Mouse (Mus musculus): ENCODE measurements around the gene Mpp5. TPM values are rescaled to one million over a fixed set of nuclear protein-coding genes. Genes with fewer than 3 reads are reported as not detected.

Gene Mpp5
- polyA plus RNA-seq (2015; fragmentation: Nextera tagmentation; extraction: Ambion mirVana), result 11.8 and 14.8 TPM in 2 replicates

DNA sequence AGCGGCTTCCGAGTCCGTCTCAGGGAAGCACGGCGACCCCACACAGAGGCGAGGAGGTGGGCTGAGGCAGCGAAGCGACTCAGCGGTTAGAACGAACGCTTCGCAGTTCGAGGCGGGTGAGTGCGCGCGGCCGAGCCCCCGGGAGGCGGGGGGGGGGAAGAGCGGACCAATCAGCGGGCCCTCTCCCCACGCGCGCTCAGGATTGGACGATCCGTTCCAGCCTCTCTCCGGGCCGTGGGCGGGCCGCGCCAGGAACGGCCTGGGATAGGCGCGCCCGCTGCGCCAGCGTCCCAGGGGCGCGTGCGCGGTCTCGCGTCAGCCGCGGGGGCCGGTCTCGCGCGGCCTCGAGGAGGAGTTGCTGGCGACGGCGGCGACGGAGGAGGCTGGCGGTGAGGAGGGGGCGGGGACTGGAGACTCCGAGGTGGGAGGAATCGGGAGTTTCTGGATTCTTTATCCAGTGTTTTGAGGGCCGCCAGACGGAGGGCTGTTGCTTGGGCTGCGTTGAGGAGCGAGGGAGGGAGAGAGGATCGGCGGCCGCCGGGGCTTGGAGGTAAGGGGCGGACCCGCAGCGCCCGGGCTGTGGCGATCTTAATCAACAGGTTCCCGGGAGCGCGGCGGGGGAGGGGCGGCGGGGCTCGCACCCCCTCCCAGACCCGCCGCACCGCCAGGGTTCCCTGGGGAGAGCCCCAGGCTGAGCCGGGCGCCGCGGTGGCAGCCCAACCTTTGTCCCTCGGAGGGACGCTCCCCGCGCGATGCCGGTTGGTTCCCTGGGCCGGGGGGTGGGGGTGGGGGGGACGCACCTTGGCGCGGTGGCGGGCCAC, at the start of gene Mpp5:
Mpp5 (plus strand) TSS at position 351 of the 821 bp plus-strand sequence.
- peak within 1 kb of the TSS; percentile 84 for H3K4me2 ChIP-seq
- peaks cover 9% of the 10 kb centered on the region for H3K4me1 ChIP-seq
- peak; percentile 100 for ATAC-seq (replicated peaks)
- no peaks in the 10 kb centered on the region for H3K36me3 ChIP-seq (replicated peaks)
- H3K4me3 ChIP-seq, result peak within 1 kb of the TSS; percentile 90
- peaks cover 9% of the 10 kb centered on the region; the same call in 1 of the 2 replicates for H3K27me3 ChIP-seq (replicated peaks)
- peak within 1 kb of the TSS; percentile 65 for H3K9ac ChIP-seq
- peak within 1 kb of the TSS; percentile 86 for H3K27ac ChIP-seq
- no peaks in the 10 kb centered on the region for H3K9me3 ChIP-seq
- WGBS, result under 1% methylated on average over 83 of the region's 98 CpGs

DNA sequence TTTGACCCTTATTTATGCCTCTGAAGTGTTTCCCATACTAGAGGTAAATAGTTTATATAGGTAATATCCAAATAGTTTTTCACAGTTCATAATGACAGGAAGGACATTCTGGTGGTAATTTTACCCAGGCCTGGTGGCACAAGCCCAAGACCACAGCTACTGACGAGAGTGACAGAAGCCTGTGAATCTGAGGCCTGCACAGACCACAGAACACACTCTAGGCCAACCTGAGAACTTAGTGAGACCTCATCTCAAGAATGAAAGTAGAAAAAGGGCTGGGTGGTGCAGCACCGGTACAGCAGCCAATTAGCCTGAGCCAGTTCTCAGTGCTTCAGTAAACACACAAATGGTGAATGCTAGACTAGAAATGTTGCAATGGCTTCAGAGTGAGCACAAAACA, 30.9 kb upstream of the Mpp5 start:
- ATAC-seq (replicated peaks), result no peak
- no peak overlapping the region for H3K4me2 ChIP-seq
- no peak overlapping the region for H3K27ac ChIP-seq
- H3K36me3 ChIP-seq (replicated peaks), result no peaks in the 10 kb centered on the region
- H3K9ac ChIP-seq, result no peak overlapping the region
- no peaks in the 10 kb centered on the region for H3K9me3 ChIP-seq
- no peaks in the 10 kb centered on the region for H3K27me3 ChIP-seq (replicated peaks)
- no peak overlapping the region for H3K4me3 ChIP-seq
- 87% methylated on average over 2 of the region's 2 CpGs for WGBS
- no peaks in the 10 kb centered on the region for H3K4me1 ChIP-seq

GRCm38 (mm10) chr12:78727723-78728122, 21.0 kb upstream of the Mpp5 start:
- Histone ChIP-seq H3K27ac (no peak overlapping the region), H3K9me3 (no peaks in the 10 kb centered on the region), H3K4me3 (no peak overlapping the region), H3K36me3 (replicated peaks) (no peaks in the 10 kb centered on the region), H3K27me3 (replicated peaks) (no peaks in the 10 kb centered on the region), H3K4me2 (no peak overlapping the region), H3K4me1 (no peaks in the 10 kb centered on the region), H3K9ac (no peak overlapping the region)
- ATAC-seq (replicated peaks), result no peak
- 65% methylated on average over 4 of the region's 4 CpGs for WGBS

- Histone ChIP-seq H3K27me3 (replicated peaks) (no peaks in the 10 kb centered on the region), H3K4me3 (no peak overlapping the region), H3K4me2 (no peak overlapping the region), H3K4me1 (no peaks in the 10 kb centered on the region), H3K9me3 (no peaks in the 10 kb centered on the region), H3K27ac (no peak overlapping the region), H3K9ac (no peak overlapping the region), H3K36me3 (replicated peaks) (no peaks in the 10 kb centered on the region)
- WGBS, result 74% methylated on average over 2 of the region's 2 CpGs
- no peak for ATAC-seq (replicated peaks)
These were observed 9.1 kb upstream of the Mpp5 start for GRCm38 (mm10) chr12:78739633-78740032.

- Histone ChIP-seq H3K9me3 (no peaks in the 10 kb centered on the region), H3K4me3 (no peak overlapping the region), H3K27me3 (replicated peaks) (no peaks in the 10 kb centered on the region), H3K36me3 (replicated peaks) (no peaks in the 10 kb centered on the region), H3K27ac (no peak overlapping the region), H3K4me2 (no peak overlapping the region), H3K4me1 (no peaks in the 10 kb centered on the region), H3K9ac (no peak overlapping the region)
- WGBS, result 91% methylated on average over 2 of the region's 2 CpGs
- ATAC-seq (replicated peaks), result no peak
These were observed 8.4 kb upstream of the Mpp5 start for GRCm38 (mm10) chr12:78740289-78740688.

GRCm38 (mm10) chr12:78746226-78746625, 2.5 kb upstream of the Mpp5 start:
- Histone ChIP-seq H3K4me1 (peaks cover 9% of the 10 kb centered on the region), H3K27me3 (replicated peaks) (peaks cover 9% of the 10 kb centered on the region; the same call in 1 of the 2 replicates), H3K36me3 (replicated peaks) (no peaks in the 10 kb centered on the region), H3K4me3 (no peak overlapping the region), H3K27ac (no peak overlapping the region), H3K9me3 (no peaks in the 10 kb centered on the region), H3K9ac (no peak overlapping the region), H3K4me2 (no peak overlapping the region)
- 82% methylated on average over 6 of the region's 6 CpGs for WGBS
- ATAC-seq (replicated peaks), result no peak

- ATAC-seq (replicated peaks), result no peak
- H3K4me1 ChIP-seq, result peaks cover 9% of the 10 kb centered on the region
- H3K4me3 ChIP-seq, result no peak overlapping the region
- H3K27ac ChIP-seq, result no peak overlapping the region
- no peak overlapping the region for H3K9ac ChIP-seq
- H3K36me3 ChIP-seq (replicated peaks), result no peaks in the 10 kb centered on the region
- 36% methylated on average over 1 of the region's 1 CpGs for WGBS
- no peaks in the 10 kb centered on the region for H3K9me3 ChIP-seq
- H3K27me3 ChIP-seq (replicated peaks), result peaks cover 9% of the 10 kb centered on the region; the same call in 1 of the 2 replicates
- peak overlapping the region; percentile 84; the same call in 1 of the 2 replicates for H3K4me2 ChIP-seq
These were observed 1.3 kb upstream of the Mpp5 start for GRCm38 (mm10) chr12:78747406-78747805.

GRCm38 (mm10) chr12:78748113-78748512, 594 bp upstream of the Mpp5 start:
- H3K4me2 ChIP-seq, result peak overlapping the region; percentile 84
- H3K4me3 ChIP-seq, result peak overlapping the region; percentile 90
- H3K36me3 ChIP-seq (replicated peaks), result no peaks in the 10 kb centered on the region
- no peaks in the 10 kb centered on the region for H3K9me3 ChIP-seq
- peak; percentile 52 for ATAC-seq (replicated peaks)
- H3K27ac ChIP-seq, result peak overlapping the region; percentile 74; the same call in 1 of the 2 replicates
- peaks cover 9% of the 10 kb centered on the region for H3K4me1 ChIP-seq
- peak overlapping the region; percentile 65 for H3K9ac ChIP-seq
- H3K27me3 ChIP-seq (replicated peaks), result peaks cover 9% of the 10 kb centered on the region; the same call in 1 of the 2 replicates
- WGBS, result under 1% methylated on average over 10 of the region's 10 CpGs

DNA sequence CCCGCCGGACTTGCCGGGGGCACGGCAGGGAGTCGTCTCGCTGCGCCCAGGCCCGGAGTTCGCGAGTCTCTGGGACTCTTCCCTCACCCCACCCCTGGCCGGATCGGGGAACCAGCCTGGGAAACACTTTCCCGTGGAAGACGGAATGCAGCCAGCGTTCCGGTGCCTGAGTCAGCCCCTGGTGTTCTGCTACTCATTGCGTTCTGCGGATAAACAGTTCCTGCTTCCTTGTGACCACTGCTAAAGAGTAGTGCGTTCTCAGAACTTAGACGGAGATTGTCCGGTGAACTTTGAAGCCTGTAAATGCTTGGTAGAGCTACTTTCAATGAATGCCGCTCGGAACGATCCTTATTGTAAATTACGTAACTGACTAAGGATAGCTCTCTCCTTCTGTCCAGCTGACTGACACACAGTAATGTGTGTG, 683 bp downstream of the Mpp5 start:
- Histone ChIP-seq H3K9me3 (no peaks in the 10 kb centered on the region), H3K4me3 (peak overlapping the region; percentile 90), H3K4me1 (peaks cover 9% of the 10 kb centered on the region), H3K4me2 (peak overlapping the region; percentile 84), H3K9ac (peak overlapping the region; percentile 61), H3K36me3 (replicated peaks) (no peaks in the 10 kb centered on the region), H3K27ac (peak overlapping the region; percentile 86), H3K27me3 (replicated peaks) (peaks cover 9% of the 10 kb centered on the region; the same call in 1 of the 2 replicates)
- WGBS, result under 1% methylated on average over 25 of the region's 25 CpGs
- peak; percentile 46 for ATAC-seq (replicated peaks)

- ATAC-seq (replicated peaks), result no peak
- no peak overlapping the region for H3K27ac ChIP-seq
- H3K4me3 ChIP-seq, result no peak overlapping the region
- no peaks in the 10 kb centered on the region for H3K4me1 ChIP-seq
- H3K9me3 ChIP-seq, result no peaks in the 10 kb centered on the region
- H3K4me2 ChIP-seq, result no peak overlapping the region
- H3K27me3 ChIP-seq (replicated peaks), result no peaks in the 10 kb centered on the region
- no peaks in the 10 kb centered on the region for H3K36me3 ChIP-seq (replicated peaks)
- H3K9ac ChIP-seq, result no peak overlapping the region
These were observed 13.3 kb downstream of the Mpp5 start for GRCm38 (mm10) chr12:78761979-78762378.

DNA sequence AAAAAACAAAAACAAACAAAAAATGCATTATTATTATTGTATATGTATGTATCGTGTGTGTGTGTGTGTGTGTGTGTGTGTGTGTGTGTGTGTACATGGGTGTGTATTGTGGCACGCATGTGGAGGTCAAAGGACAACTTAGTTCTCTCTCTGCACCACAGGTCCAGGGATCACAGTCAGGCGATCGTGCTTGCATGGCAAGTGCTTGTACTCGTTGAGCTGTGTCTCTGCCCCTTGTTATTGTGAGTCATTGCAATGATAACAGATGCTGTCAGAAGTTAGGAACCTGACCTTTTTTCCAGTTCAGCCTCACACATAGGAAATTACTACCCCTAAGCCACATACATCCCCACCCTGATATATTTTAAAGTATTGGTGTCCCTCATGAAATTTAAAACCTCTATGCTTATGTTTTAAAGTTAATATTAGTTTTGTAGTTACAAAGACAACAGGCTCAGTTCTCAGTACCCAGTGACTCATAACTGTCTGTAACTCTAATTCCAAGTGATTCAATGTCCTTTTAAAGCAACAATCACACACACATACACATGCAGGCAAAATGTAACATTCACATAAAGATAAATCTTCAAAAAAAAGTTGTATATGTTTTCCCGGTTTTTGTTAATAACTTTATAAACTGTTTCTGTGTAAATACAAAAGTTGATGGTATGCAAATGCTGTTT, 20.5 kb downstream of the Mpp5 start:
- no peaks in the 10 kb centered on the region for H3K9me3 ChIP-seq
- ATAC-seq (replicated peaks), result no peak
- H3K4me1 ChIP-seq, result no peaks in the 10 kb centered on the region
- no peak overlapping the region for H3K4me3 ChIP-seq
- no peak overlapping the region for H3K4me2 ChIP-seq
- 79% methylated on average over 6 of the region's 6 CpGs for WGBS
- H3K36me3 ChIP-seq (replicated peaks), result no peaks in the 10 kb centered on the region
- no peak overlapping the region for H3K27ac ChIP-seq
- no peaks in the 10 kb centered on the region for H3K27me3 ChIP-seq (replicated peaks)
- no peak overlapping the region for H3K9ac ChIP-seq

- WGBS, result 88% methylated on average over 2 of the region's 2 CpGs
- H3K27ac ChIP-seq, result no peak overlapping the region
- no peak for ATAC-seq (replicated peaks)
These were observed 24.5 kb downstream of the Mpp5 start for GRCm38 (mm10) chr12:78773211-78773610.

More at GRCm38 (mm10) chr12:78773211-78773610, 24.5 kb downstream of the Mpp5 start:
- no peak overlapping the region for H3K4me2 ChIP-seq
- H3K4me1 ChIP-seq, result 0 out of 2 replicates have a peak, but pooled peaks cover 5% of the 10 kb centered on the region
- no peak overlapping the region for H3K4me3 ChIP-seq
- H3K27me3 ChIP-seq (replicated peaks), result no peaks in the 10 kb centered on the region
- no peaks in the 10 kb centered on the region for H3K9me3 ChIP-seq
- H3K9ac ChIP-seq, result no peak overlapping the region
- no peaks in the 10 kb centered on the region for H3K36me3 ChIP-seq (replicated peaks)
